Mouse (Mus musculus) adrenal gland (tissue): Measurements from ENCODE around the gene Map6d1.

ENCODE experiments used
- intact Hi-C: fragments of 180-260 bp; cut with DNase I; formaldehyde crosslinking; loops from one replicate; pipeline ENCODE4 v1.15.1; 2025

Gene Map6d1

DNA sequence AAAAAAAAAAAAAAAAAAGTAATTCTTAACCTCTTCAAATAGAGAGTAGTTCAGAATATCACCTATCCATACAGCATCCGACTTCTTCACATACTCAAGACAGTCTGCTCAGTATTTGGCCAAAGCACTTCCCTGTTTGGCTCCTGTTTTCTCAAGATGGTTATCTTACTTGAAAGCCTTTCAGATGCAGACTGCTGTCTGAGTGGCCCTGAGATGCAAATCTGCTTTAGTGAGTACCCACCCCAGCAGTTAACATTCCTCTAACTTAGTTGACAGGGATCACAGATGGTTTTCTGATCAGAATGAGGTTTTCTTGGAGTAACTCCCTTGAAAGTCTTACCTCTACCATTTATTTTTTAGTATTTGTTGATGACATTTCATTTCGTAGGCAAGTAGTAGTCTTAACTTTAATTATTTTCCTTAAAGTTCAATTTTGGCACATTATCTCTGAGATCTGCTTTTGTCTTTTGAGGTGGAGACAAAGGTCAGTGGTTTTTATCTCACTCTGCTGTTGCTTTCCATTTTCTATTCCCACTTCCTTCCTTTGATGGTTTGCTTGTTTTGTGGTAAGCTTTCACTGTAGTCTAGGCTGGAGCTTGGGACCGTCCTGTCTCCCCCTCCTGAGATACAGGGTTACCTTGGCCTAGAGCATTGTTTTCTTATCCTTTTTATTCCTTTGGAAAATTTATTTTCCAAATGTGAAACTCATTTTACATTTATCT lies 49.8 kb downstream of the Map6d1 start:
- intact Hi-C loops, result no loop called here

DNA sequence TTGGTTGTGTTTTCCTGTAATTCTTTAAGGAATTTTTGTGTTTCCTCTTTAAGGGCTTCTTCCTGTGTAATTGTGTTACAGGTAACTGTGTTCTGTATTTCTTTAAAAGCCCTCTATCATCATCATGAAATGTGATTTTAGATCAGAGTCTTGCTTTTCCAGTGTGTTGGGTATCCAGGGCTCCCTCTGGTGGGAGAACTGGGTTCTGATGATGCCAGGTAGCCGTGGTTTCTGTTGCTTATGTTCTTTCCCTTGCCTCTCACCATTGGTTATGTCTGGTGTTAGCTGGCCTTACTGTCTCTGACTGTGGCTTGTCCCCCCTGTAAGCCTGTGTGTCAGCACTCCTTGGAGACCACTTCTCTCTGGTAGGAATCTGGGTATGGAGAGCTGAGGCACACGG lies 55.8 kb downstream of the Map6d1 start:
- intact Hi-C loops, result loop anchor here (10.0 kb wide), 1 partner anchor 461 kb away; no protein-coding TSS in a partner anchor
